Mouse (Mus musculus) ES-Bruce4 (cell line): ENCODE measurements at regions not wholly inside any gene's neighbourhood (a gene's known extent, or its start where the extent isn't known, plus 50 kb on each side); places are given as distances from the start of the nearest gene placed in this dataset.

ENCODE experiments used
- CTCF ChIP-seq: IDR thresholded peaks from one replicate; pipeline ENCODE4 v1.8.1; 2011; ENCODE audit warnings: low read depth, low read length
- POLR2A ChIP-seq: IDR thresholded peaks from one replicate; pipeline ENCODE4 v1.8.1; 2011; ENCODE audit warnings: low read length; ENCODE audit not compliant: insufficient read depth

DNA sequence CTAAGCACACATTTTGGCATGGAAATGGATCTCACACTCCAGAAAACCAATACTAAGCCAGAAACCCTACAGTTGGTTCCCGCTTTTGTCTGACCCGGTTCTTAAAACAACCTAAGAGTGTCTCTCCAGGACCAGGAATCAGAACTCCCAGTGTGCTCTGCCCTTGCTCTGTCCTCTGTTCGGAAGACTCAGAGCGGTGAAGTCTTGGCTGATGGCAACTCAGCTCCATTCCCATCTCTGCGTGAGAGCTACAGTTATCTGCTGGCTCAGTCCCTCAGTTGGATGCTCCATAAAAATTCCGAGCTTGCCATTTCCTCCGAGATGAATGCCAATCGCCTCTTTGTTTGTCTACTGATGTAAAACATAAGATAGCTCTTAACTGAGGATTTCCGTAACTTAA, 107.6 kb upstream of the Cops8 start:
- no peak for TF ChIP-seq CTCF
- TF ChIP-seq POLR2A: no peak
